Mouse (Mus musculus) ES-Bruce4 (cell line): ENCODE measurements around the gene Hnrnpr. TPM values are rescaled to one million over a fixed set of nuclear protein-coding genes. Genes with fewer than 3 reads are reported as not detected.

ENCODE experiments used
- H3K27ac ChIP-seq: 2 replicates; pipeline ENCODE4 v1.5.1; 2012; ENCODE audit warnings: low read length, inconsistent platforms; ENCODE audit not compliant: insufficient read depth
- H3K27me3 ChIP-seq: 2 replicates; pipeline ENCODE4 v1.6.1; 2012; ENCODE audit warnings: mild to moderate bottlenecking, low read length, inconsistent platforms; ENCODE audit not compliant: control insufficient read depth, poor library complexity, insufficient read depth, severe bottlenecking
- H3K36me3 ChIP-seq: 2 replicates; pipeline ENCODE4 v1.6.1; 2012; ENCODE audit warnings: inconsistent platforms, mild to moderate bottlenecking, low read length, moderate library complexity; ENCODE audit not compliant: control insufficient read depth, poor library complexity, insufficient read depth, severe bottlenecking
- H3K4me1 ChIP-seq: one replicate; pipeline ENCODE4 v1.8.1; 2011; ENCODE audit warnings: low read length; ENCODE audit not compliant: control insufficient read depth, insufficient read depth
- H3K4me3 ChIP-seq: 2 replicates; pipeline ENCODE4 v1.5.1; 2011; ENCODE audit warnings: low read depth, mild to moderate bottlenecking, low read length
- H3K9ac ChIP-seq: 2 replicates; pipeline ENCODE4 v1.6.1; 2012; ENCODE audit warnings: low read depth, mild to moderate bottlenecking, inconsistent platforms; ENCODE audit not compliant: poor library complexity, severe bottlenecking
- H3K9me3 ChIP-seq: replicated peaks from 2 replicates; pipeline ENCODE4 v1.6.1; 2012; ENCODE audit warnings: mild to moderate bottlenecking, low read length, inconsistent platforms; ENCODE audit not compliant: control insufficient read depth, poor library complexity, insufficient read depth, severe bottlenecking
- CTCF ChIP-seq: IDR thresholded peaks from one replicate; pipeline ENCODE4 v1.8.1; 2011; ENCODE audit warnings: low read depth, low read length
- EP300 ChIP-seq: IDR thresholded peaks from 2 replicates; pipeline ENCODE4 v1.6.1; 2011; ENCODE audit warnings: low read depth, low read length; ENCODE audit not compliant: insufficient read depth
- POLR2A ChIP-seq: IDR thresholded peaks from one replicate; pipeline ENCODE4 v1.8.1; 2011; ENCODE audit warnings: low read length; ENCODE audit not compliant: insufficient read depth
- polyA plus RNA-seq: library from polyadenylated mRNA; stranded (reverse); fragments of >200 nt; gene quantifications from 2 replicates; pipeline ENCODE4 v1.2.4, GENCODE M21; 2011; ENCODE audit warnings: low read depth; ENCODE audit not compliant: missing spikeins, insufficient read depth, insufficient read length

Gene Hnrnpr
- polyA plus RNA-seq, 1 experiment: 128 TPM

GRCm38 (mm10) chr4:136281097-136281496 lies 29.6 kb upstream of the Hnrnpr start:
- TF ChIP-seq EP300 (no peak), POLR2A (no peak), CTCF (no peak)
- no peak overlapping the region for H3K4me3 ChIP-seq
- no peaks in the 10 kb centered on the region for H3K27me3 ChIP-seq
- H3K4me1 ChIP-seq: no peaks in the 10 kb centered on the region
- H3K27ac ChIP-seq: no peak overlapping the region
- no peaks in the 10 kb centered on the region for H3K36me3 ChIP-seq
- no peak overlapping the region for H3K9ac ChIP-seq
- no peaks in the 10 kb centered on the region for H3K9me3 ChIP-seq

DNA sequence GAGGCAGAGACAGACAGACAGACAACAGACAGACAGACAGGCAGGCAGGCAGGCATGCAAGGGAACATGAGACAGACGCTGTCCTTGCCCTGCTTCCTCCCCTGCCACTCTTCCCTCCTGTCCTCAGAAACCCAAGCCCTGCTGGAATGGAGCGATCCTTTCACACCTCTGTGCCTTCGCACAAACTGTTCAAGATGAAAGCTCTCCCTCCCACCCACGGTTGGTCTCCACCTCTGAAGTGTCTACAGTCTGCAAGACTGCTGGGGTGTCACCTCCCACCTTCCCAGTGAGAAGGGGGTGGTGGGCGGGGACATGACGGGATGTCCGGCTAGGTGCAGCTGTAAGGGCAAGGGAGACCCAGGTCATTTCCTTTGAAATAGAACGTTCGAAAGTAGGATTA lies 29.1 kb upstream of the Hnrnpr start:
- no peak for TF ChIP-seq CTCF
- TF ChIP-seq POLR2A: no peak
- no peak for TF ChIP-seq EP300
- no peak overlapping the region for H3K4me3 ChIP-seq

DNA sequence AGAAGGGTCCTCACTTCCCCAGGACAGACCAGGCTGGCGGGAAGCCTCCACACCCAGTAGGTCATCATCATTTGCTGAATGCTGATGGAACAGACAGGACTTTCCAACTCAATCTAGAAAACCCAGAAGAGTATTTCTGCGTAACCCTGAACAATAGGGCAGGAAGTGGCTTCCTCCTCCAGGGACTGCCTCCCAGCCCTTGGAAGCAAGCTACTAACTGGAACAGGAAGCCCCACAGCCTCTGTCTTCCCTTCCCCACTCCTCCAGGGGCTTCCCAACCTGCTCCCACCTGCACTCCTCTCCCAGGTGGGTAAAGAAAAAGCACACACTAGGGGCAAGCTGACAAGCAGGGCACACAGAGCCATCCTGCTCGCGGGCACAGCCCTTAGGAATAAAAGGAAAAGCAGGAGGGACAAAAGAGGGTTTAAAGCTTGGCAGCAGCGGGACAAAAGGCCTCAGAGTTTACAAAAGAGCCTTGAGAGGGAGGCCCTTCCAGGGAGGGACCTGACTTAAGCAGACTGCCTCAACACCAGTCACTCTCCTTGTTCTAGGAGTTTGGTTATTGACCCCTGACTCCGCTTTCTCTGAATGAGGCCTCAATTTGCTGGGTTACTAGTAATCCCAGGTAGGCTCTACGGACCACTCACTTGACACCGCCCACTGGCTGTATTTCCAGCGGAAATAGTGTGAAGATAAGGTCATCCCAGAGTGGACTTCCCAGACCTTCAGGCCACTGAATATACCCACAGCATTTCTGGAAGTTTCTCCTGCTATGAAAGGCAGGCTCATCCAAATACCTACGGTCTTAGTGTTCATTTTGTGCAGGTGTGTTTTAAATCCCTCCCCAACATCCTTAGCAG lies 27.9 kb upstream of the Hnrnpr start:
- Histone ChIP-seq H3K27me3 (no peaks in the 10 kb centered on the region), H3K4me3 (no peak overlapping the region), H3K27ac (no peak overlapping the region), H3K36me3 (no peaks in the 10 kb centered on the region), H3K9me3 (no peaks in the 10 kb centered on the region), H3K9ac (no peak overlapping the region), H3K4me1 (no peaks in the 10 kb centered on the region)
- TF ChIP-seq CTCF (no peak), EP300 (no peak), POLR2A (no peak)

More for the DNA sequence above, 29.1 kb upstream of the Hnrnpr start:
- Histone ChIP-seq H3K4me1 (no peaks in the 10 kb centered on the region), H3K36me3 (no peaks in the 10 kb centered on the region), H3K27ac (no peak overlapping the region), H3K9me3 (no peaks in the 10 kb centered on the region), H3K27me3 (no peaks in the 10 kb centered on the region), H3K9ac (no peak overlapping the region)

- H3K36me3 ChIP-seq: no peaks in the 10 kb centered on the region
- no peak for TF ChIP-seq CTCF
- TF ChIP-seq POLR2A: no peak
- no peak for TF ChIP-seq EP300
- H3K9me3 ChIP-seq: no peaks in the 10 kb centered on the region
- H3K9ac ChIP-seq: no peak overlapping the region
- no peaks in the 10 kb centered on the region for H3K4me1 ChIP-seq
- no peak overlapping the region for H3K4me3 ChIP-seq
- H3K27me3 ChIP-seq: no peaks in the 10 kb centered on the region
- no peak overlapping the region for H3K27ac ChIP-seq
These were observed 27.0 kb upstream of the Hnrnpr start for GRCm38 (mm10) chr4:136283783-136284182.

- H3K27ac ChIP-seq: no peak within 1 kb of the TSS
- no peaks in the 10 kb centered on the region for H3K36me3 ChIP-seq
- H3K27me3 ChIP-seq: no peaks in the 10 kb centered on the region
- H3K9ac ChIP-seq: peak within 1 kb of the TSS; percentile 51
- no peak for TF ChIP-seq CTCF
- TF ChIP-seq POLR2A: no peak
- TF ChIP-seq EP300: no peak
- H3K9me3 ChIP-seq: no peaks in the 10 kb centered on the region
- peak within 1 kb of the TSS; percentile 98 for H3K4me3 ChIP-seq
- H3K4me1 ChIP-seq: no peaks in the 10 kb centered on the region
These were observed 26.3 kb upstream of the Hnrnpr start, which contains the start of gene Zfp46 for GRCm38 (mm10) chr4:136284455-136284854. Zfp46 (plus strand) TSS chr4:136284683.

DNA sequence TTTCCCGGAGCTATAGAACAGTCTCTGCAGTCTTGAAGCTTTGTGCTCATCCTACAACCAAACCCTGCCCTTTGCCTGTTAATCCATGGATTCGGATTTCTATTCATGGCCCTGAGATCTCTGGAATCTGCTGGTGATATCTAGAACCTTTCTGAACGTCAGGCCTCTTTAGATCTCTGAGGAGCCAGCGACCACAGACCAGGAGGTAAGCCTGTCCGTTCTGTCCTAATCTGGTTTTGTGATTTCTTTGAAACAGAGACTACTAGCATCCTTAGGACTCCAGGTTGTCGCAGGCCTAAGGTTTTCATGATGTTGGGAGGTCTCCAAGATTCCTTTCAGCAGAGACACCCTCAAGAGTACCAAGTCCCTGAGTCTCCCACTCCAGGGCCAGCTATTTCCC lies 25.9 kb upstream of the Hnrnpr start:
- Histone ChIP-seq H3K9me3 (no peaks in the 10 kb centered on the region), H3K4me1 (no peaks in the 10 kb centered on the region), H3K4me3 (peak overlapping the region; percentile 52), H3K36me3 (no peaks in the 10 kb centered on the region), H3K27me3 (no peaks in the 10 kb centered on the region), H3K9ac (peak overlapping the region; percentile 51), H3K27ac (no peak overlapping the region)
- TF ChIP-seq POLR2A (no peak), EP300 (no peak), CTCF (no peak)
